Mouse (Mus musculus): ENCODE measurements at regions not wholly inside any gene's neighbourhood (a gene's known extent, or its start where the extent isn't known, plus 50 kb on each side); places are given as distances from the start of the nearest gene placed in this dataset.

DNA sequence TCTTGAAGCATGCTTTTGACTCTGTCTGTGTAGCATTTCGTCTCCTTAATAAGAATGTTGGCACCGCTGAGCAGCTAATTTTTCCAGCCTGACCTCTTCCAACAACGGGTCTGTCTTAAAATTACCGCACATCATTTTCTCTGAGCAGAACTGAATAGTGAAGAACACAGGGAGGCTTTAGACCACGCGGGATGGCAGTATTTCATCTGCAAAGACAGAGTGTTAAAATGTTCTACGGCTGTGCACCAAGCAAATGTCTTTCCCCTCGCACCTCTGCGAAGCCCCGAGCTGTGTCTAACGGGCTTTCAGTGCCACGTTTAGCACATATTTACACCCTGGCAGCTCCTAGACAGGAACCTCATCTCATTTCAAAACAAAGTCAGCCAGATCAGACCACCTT is 75.3 kb upstream of the Exoc4 start:
- no peak for TF ChIP-seq CTCF (IDR thresholded peaks at IDR 0.05 in 2 of 3, conservative IDR thresholded peaks at IDR 0.05 in 1 of 3; ENCODE audit: control insufficient read depth in 1 of 3, insufficient read depth in 1 of 3, low read depth in 2 of 3, low read length in 3 of 3, poor library complexity in 1 of 3, severe bottlenecking in 1 of 3)
- TF ChIP-seq TCF12 (IDR thresholded peaks at IDR 0.05; ENCODE audit: low read depth, low read length), result no peak
- no peak for TF ChIP-seq POLR2A (IDR thresholded peaks at IDR 0.05; ENCODE audit: control insufficient read depth in 1 of 2, insufficient read depth in 1 of 2, low read depth in 1 of 2, low read length in 2 of 2, poor library complexity in 1 of 2)
- no peak for TF ChIP-seq ZNF384 (IDR thresholded peaks at IDR 0.05; ENCODE audit: low read depth, low read length)
- no peak for TF ChIP-seq MYB (IDR thresholded peaks at IDR 0.05; ENCODE audit: low read depth, low read length)
- TF ChIP-seq MAX (IDR thresholded peaks at IDR 0.05; ENCODE audit: low read length), result no peak
- no peak for TF ChIP-seq USF1 (IDR thresholded peaks at IDR 0.05; ENCODE audit: low read depth, low read length)
- TF ChIP-seq HCFC1 (IDR thresholded peaks at IDR 0.05; ENCODE audit: low read depth, low read length), result no peak
- TF ChIP-seq EP300 (IDR thresholded peaks at IDR 0.05; ENCODE audit: low read depth in 1 of 2, low read length in 2 of 2), result no peak

All from MEL (cell line).